Mouse (Mus musculus) ES-E14 (cell line): ENCODE measurements at regions not wholly inside any gene's neighbourhood (a gene's known extent, or its start where the extent isn't known, plus 50 kb on each side); places are given as distances from the start of the nearest gene placed in this dataset.

Source experiments
- DNase-seq: peaks from one replicate; pipeline ENCODE4 v3.0.0-alpha.2; 2013; ENCODE audit warnings: low read depth, low spot score
- H3K27ac ChIP-seq: 2 replicates; pipeline ENCODE4 v1.5.1; 2012; ENCODE audit warnings: low read depth, mild to moderate bottlenecking, low read length, moderate library complexity, mixed read lengths; ENCODE audit not compliant: poor library complexity, insufficient read depth, severe bottlenecking
- H3K36me3 ChIP-seq: 2 replicates; pipeline ENCODE4 v1.6.1; 2012; ENCODE audit warnings: mild to moderate bottlenecking, low read length, moderate library complexity, mixed read lengths; ENCODE audit not compliant: control insufficient read depth, poor library complexity, insufficient read depth, severe bottlenecking
- H3K4me1 ChIP-seq, 2 experiments: fragments of 150-350 bp in 1 of 2; sonication (generic) in 1 of 2; 2 replicates each; pipeline ENCODE4 v1.6.1; 2012; ENCODE audit warnings: low read length in 2 of 2, mild to moderate bottlenecking in 1 of 2, mixed read lengths in 1 of 2; ENCODE audit not compliant: control insufficient read depth in 2 of 2, insufficient read depth in 2 of 2, poor library complexity in 1 of 2
- H3K4me3 ChIP-seq, 2 experiments: fragments of 150-350 bp in 1 of 2; sonication (generic) in 1 of 2; 2 replicates each; pipeline ENCODE4 v1.5.1; 2012; ENCODE audit warnings: low read length in 2 of 2, low read depth in 1 of 2, mild to moderate bottlenecking in 1 of 2, mixed read lengths in 1 of 2; ENCODE audit not compliant: insufficient read depth in 1 of 2, poor library complexity in 1 of 2, severe bottlenecking in 1 of 2
- H3K9ac ChIP-seq: 2 replicates; pipeline ENCODE4 v1.6.1; 2012; ENCODE audit warnings: low read depth, mild to moderate bottlenecking, low read length, mixed read lengths; ENCODE audit not compliant: poor library complexity, insufficient read depth, severe bottlenecking
- H3K9me3 ChIP-seq: fragments of 150-350 bp; sonication (generic); 2 replicates; pipeline ENCODE4 v1.6.1; 2012; ENCODE audit warnings: low read depth, mild to moderate bottlenecking, low read length; ENCODE audit not compliant: control insufficient read depth, insufficient read depth
- CHD2 ChIP-seq: IDR thresholded peaks from 2 replicates; pipeline ENCODE4 v1.6.1; 2014; ENCODE audit warnings: mild to moderate bottlenecking, low read depth, low read length, inconsistent platforms
- HCFC1 ChIP-seq: IDR thresholded peaks from 2 replicates; pipeline ENCODE4 v1.6.1; 2012; ENCODE audit warnings: low read length, inconsistent platforms, borderline replicate concordance; ENCODE audit not compliant: insufficient read depth
- MAFK ChIP-seq: IDR thresholded peaks from 2 replicates; pipeline ENCODE4 v1.6.1; 2014; ENCODE audit warnings: mild to moderate bottlenecking, low read depth, low read length, inconsistent platforms; ENCODE audit not compliant: insufficient read depth
- ZC3H11A ChIP-seq: IDR thresholded peaks from 2 replicates; pipeline ENCODE4 v1.6.1; 2012; ENCODE audit warnings: low read depth, mild to moderate bottlenecking, inconsistent platforms, low read length, borderline replicate concordance
- ZNF384 ChIP-seq: IDR thresholded peaks from 2 replicates; pipeline ENCODE4 v1.6.1; 2012; ENCODE audit warnings: low read depth, low read length, inconsistent platforms
- in situ Hi-C, 2 experiments: fragments of 600-800 bp; cut with MboI; formaldehyde crosslinking; loops; one replicate each; pipeline ENCODE4 v1.15.1; 2025; ENCODE audit warnings: low sequenced_read_pairs in 2 of 2, inconsistent platforms in 1 of 2; ENCODE audit not compliant: unreplicated experiment in 2 of 2

GRCm38 (mm10) chr4:47578637-47579036 lies 104.2 kb downstream of the Sec61b start:
- H3K9me3 ChIP-seq, result no peaks in the 10 kb centered on the region
- H3K4me1 ChIP-seq, result no peaks in the 10 kb centered on the region
- DNase-seq, result no peak
- TF ChIP-seq ZNF384 (no peak), MAFK (no peak), ZC3H11A (no peak), HCFC1 (no peak)
- no peak overlapping the region for H3K27ac ChIP-seq
- H3K4me3 ChIP-seq, result no peak overlapping the region
- in situ Hi-C loops, result no loop called here
- no peak overlapping the region for H3K9ac ChIP-seq
- H3K36me3 ChIP-seq, result no peaks in the 10 kb centered on the region

GRCm38 (mm10) chr4:47580556-47580955 lies 106.1 kb downstream of the Sec61b start:
- in situ Hi-C loops, result no loop called here
- Histone ChIP-seq H3K9ac (no peak overlapping the region), H3K36me3 (no peaks in the 10 kb centered on the region), H3K9me3 (no peaks in the 10 kb centered on the region), H3K4me3 (no peak overlapping the region), H3K4me1 (no peaks in the 10 kb centered on the region), H3K27ac (no peak overlapping the region)
- no peak for TF ChIP-seq ZC3H11A
- no peak for TF ChIP-seq HCFC1
- no peak for TF ChIP-seq ZNF384
- TF ChIP-seq MAFK, result no peak
- TF ChIP-seq CHD2, result no peak
- DNase-seq, result no peak

GRCm38 (mm10) chr4:47587256-47587655 lies 112.8 kb downstream of the Sec61b start:
- H3K27ac ChIP-seq, result no peak overlapping the region
- no peak overlapping the region for H3K9ac ChIP-seq
- in situ Hi-C loops, result no loop called here
- TF ChIP-seq ZNF384, result no peak
- DNase-seq, result no peak
- H3K9me3 ChIP-seq, result no peaks in the 10 kb centered on the region
- H3K4me1 ChIP-seq, result no peaks in the 10 kb centered on the region
- no peaks in the 10 kb centered on the region for H3K36me3 ChIP-seq
- no peak overlapping the region for H3K4me3 ChIP-seq

GRCm38 (mm10) chr4:47592271-47592986 lies 118.0 kb downstream of the Sec61b start:
- Histone ChIP-seq H3K9me3 (no peaks in the 10 kb centered on the region), H3K9ac (no peak overlapping the region), H3K27ac (no peak overlapping the region), H3K36me3 (no peaks in the 10 kb centered on the region), H3K4me1 (no peaks in the 10 kb centered on the region), H3K4me3 (no peak overlapping the region)
- DNase-seq, result no peak
- TF ChIP-seq MAFK (no peak), ZNF384 (no peak), HCFC1 (no peak), ZC3H11A (no peak), CHD2 (no peak)
- in situ Hi-C loops, result no loop called here

GRCm38 (mm10) chr4:47593155-47593554 lies 118.7 kb downstream of the Sec61b start:
- Histone ChIP-seq H3K9ac (no peak overlapping the region), H3K4me3 (no peak overlapping the region), H3K4me1 (no peaks in the 10 kb centered on the region), H3K36me3 (no peaks in the 10 kb centered on the region), H3K9me3 (no peaks in the 10 kb centered on the region), H3K27ac (no peak overlapping the region)
- no peak for DNase-seq
- TF ChIP-seq CHD2 (no peak), MAFK (no peak), HCFC1 (no peak)
- in situ Hi-C loops, result no loop called here
